Mouse (Mus musculus): ENCODE results near the gene Plxnd1. TPM values are rescaled to one million over a fixed set of nuclear protein-coding genes. Genes with fewer than 3 reads are reported as not detected.

Plxnd1 gene
- polyA plus RNA-seq, 1 experiment, result 7.0 TPM

GRCm38 (mm10) chr6:115959151-115959691, 35.6 kb downstream of the Plxnd1 start:
- no peak for TF ChIP-seq GATA1 (IDR thresholded peaks at IDR 0.05; ENCODE audit: low read length)

GRCm38 (mm10) chr6:115958445-115958844, 36.4 kb downstream of the Plxnd1 start:
- no peak for TF ChIP-seq GATA1 (IDR thresholded peaks at IDR 0.05; ENCODE audit: low read length)

GRCm38 (mm10) chr6:115957681-115958080, 37.1 kb downstream of the Plxnd1 start:
- no peak for TF ChIP-seq GATA1 (IDR thresholded peaks at IDR 0.05; ENCODE audit: low read length)

GRCm38 (mm10) chr6:115956922-115957601, 37.7 kb downstream of the Plxnd1 start:
- TF ChIP-seq GATA1 (IDR thresholded peaks at IDR 0.05; ENCODE audit: low read length), result no peak

GRCm38 (mm10) chr6:115956418-115956921, 38.3 kb downstream of the Plxnd1 start:
- no peak for TF ChIP-seq GATA1 (IDR thresholded peaks at IDR 0.05; ENCODE audit: low read length)

- TF ChIP-seq GATA1 (IDR thresholded peaks at IDR 0.05; ENCODE audit: low read length), result no peak
Measured at GRCm38 (mm10) chr6:115955664-115956063, 39.1 kb downstream of the Plxnd1 start.

- no peak for TF ChIP-seq GATA1 (IDR thresholded peaks at IDR 0.05; ENCODE audit: low read length)
Measured at GRCm38 (mm10) chr6:115955169-115955568, 39.6 kb downstream of the Plxnd1 start.

GRCm38 (mm10) chr6:115954506-115955074, 40.2 kb downstream of the Plxnd1 start:
- no peak for TF ChIP-seq GATA1 (IDR thresholded peaks at IDR 0.05; ENCODE audit: low read length)

GRCm38 (mm10) chr6:115946389-115946788, 48.4 kb downstream of the Plxnd1 start:
- TF ChIP-seq GATA1 (IDR thresholded peaks at IDR 0.05; ENCODE audit: low read length), result no peak

GRCm38 (mm10) chr6:115945633-115946032, 49.2 kb downstream of the Plxnd1 start:
- TF ChIP-seq GATA1 (IDR thresholded peaks at IDR 0.05; ENCODE audit: low read length), result no peak

- no peak for TF ChIP-seq GATA1 (IDR thresholded peaks at IDR 0.05; ENCODE audit: low read length)
Measured at GRCm38 (mm10) chr6:115944638-115945037, 50.2 kb downstream of the Plxnd1 start, which contains the start of gene H1foo. TSS of gene H1foo (plus strand) at chr6:115944938.

- no peak for TF ChIP-seq GATA1 (IDR thresholded peaks at IDR 0.05; ENCODE audit: low read length)
Measured at GRCm38 (mm10) chr6:115943498-115944427, 51.0 kb downstream of the Plxnd1 start.

GRCm38 (mm10) chr6:115941128-115941527, 53.7 kb downstream of the Plxnd1 start:
- TF ChIP-seq GATA1 (IDR thresholded peaks at IDR 0.05; ENCODE audit: low read length), result no peak

GRCm38 (mm10) chr6:115940603-115941002, 54.2 kb downstream of the Plxnd1 start:
- no peak for TF ChIP-seq GATA1 (IDR thresholded peaks at IDR 0.05; ENCODE audit: low read length)

GRCm38 (mm10) chr6:115938798-115939197, 56.0 kb downstream of the Plxnd1 start:
- TF ChIP-seq GATA1 (IDR thresholded peaks at IDR 0.05; ENCODE audit: low read length), result no peak

- no peak for TF ChIP-seq GATA1 (IDR thresholded peaks at IDR 0.05; ENCODE audit: low read length)
Measured at GRCm38 (mm10) chr6:115938011-115938410, 56.8 kb downstream of the Plxnd1 start.
